Mouse (Mus musculus) heart, embryonic 14.5 days (tissue): ENCODE results near the gene Cilp2. TPM values are rescaled to one million over a fixed set of nuclear protein-coding genes. Genes with fewer than 3 reads are reported as not detected.
A peak's percentile ranks its signal among the peaks of the same experiment; 100 is the strongest.

Source experiments
- ATAC-seq: fragments of 200-750 bp; cut with Nextera tagmentation; 2 replicates; pipeline ENCODE4 v1.8.0; 2017; ENCODE audit warnings: low read depth, moderate TSS enrichment; ENCODE audit not compliant: insufficient number of reproducible peaks, insufficient read depth, low FRiP score
- H3K27ac ChIP-seq, 2 experiments: fragments of 200-500 bp in 1 of 2; fragments of 300-500 bp in 1 of 2; sonication (generic) in 1 of 2; replicated peaks in 1 of 2; 2 replicates each; pipeline ENCODE4 v1.5.1; 2012 to 2014; ENCODE audit warnings: low read depth in 2 of 2, low read length in 2 of 2, control low read depth in 1 of 2, mild to moderate bottlenecking in 1 of 2, mixed read lengths in 1 of 2; ENCODE audit not compliant: control insufficient read depth in 1 of 2, insufficient read depth in 1 of 2
- H3K27me3 ChIP-seq: fragments of 300-500 bp; sonication (generic); 2 replicates; pipeline ENCODE4 v1.6.1; 2014; ENCODE audit warnings: mild to moderate bottlenecking, low read length, control low read depth; ENCODE audit not compliant: control insufficient read depth, insufficient read depth
- H3K36me3 ChIP-seq: fragments of 300-500 bp; sonication (generic); 2 replicates; pipeline ENCODE4 v1.6.1; 2014; ENCODE audit warnings: mild to moderate bottlenecking, control low read depth, low read length, mixed read lengths; ENCODE audit not compliant: control insufficient read depth, insufficient read depth
- H3K4me1 ChIP-seq, 2 experiments: fragments of 200-500 bp in 1 of 2; fragments of 300-500 bp in 1 of 2; sonication (generic) in 1 of 2; 2 replicates each; pipeline ENCODE4 v1.6.1; 2012 to 2014; ENCODE audit warnings: low read length in 2 of 2, control low read depth in 1 of 2, mixed read lengths in 1 of 2; ENCODE audit not compliant: control insufficient read depth in 2 of 2, insufficient read depth in 2 of 2
- H3K4me2 ChIP-seq: fragments of 300-500 bp; sonication (generic); 2 replicates; pipeline ENCODE4 v1.6.1; 2014; ENCODE audit warnings: mild to moderate bottlenecking, low read length
- H3K4me3 ChIP-seq, 2 experiments: fragments of 200-500 bp in 1 of 2; fragments of 300-500 bp in 1 of 2; sonication (generic) in 1 of 2; 2 replicates each; pipeline ENCODE4 v1.5.1; 2012 to 2014; ENCODE audit warnings: low read length in 2 of 2, mild to moderate bottlenecking in 2 of 2, control low read depth in 1 of 2, low read depth in 1 of 2, moderate library complexity in 1 of 2; ENCODE audit not compliant: control insufficient read depth in 1 of 2, insufficient read depth in 1 of 2
- H3K9ac ChIP-seq: fragments of 300-500 bp; sonication (generic); 2 replicates; pipeline ENCODE4 v1.6.1; 2014; ENCODE audit warnings: mild to moderate bottlenecking, low read length
- H3K9me3 ChIP-seq: fragments of 300-500 bp; sonication (generic); 2 replicates; pipeline ENCODE4 v1.6.1; 2016; ENCODE audit warnings: low read length, control low read depth; ENCODE audit not compliant: control insufficient read depth
- WGBS: fragments of 180-500 bp; shearing (Covaris S2); extraction: QIAGEN DNeasy Blood & Tissue Kit; methylation state at CpG from one replicate; pipeline ENCODE4 v1.1.7; 2014; 5-methylcytosine and 5-hydroxymethylcytosine counted together
- polyA plus RNA-seq: library from polyadenylated mRNA; unstranded; fragments of >200 nt; fragmentation: Nextera tagmentation; extraction: Ambion mirVana; gene quantifications from 2 replicates; pipeline ENCODE4 v1.2.1, GENCODE M21; 2014

The Cilp2 gene
- 0.30 and 0.42 TPM in 2 replicates for polyA plus RNA-seq

- Histone ChIP-seq H3K4me2 (peak within 1 kb of the TSS; percentile 67), H3K4me1 (peaks cover 16 to 34% of the 10 kb centered on the region in 2 experiments; a peak in 3 of 4 replicates), H3K27ac (0 out of 4 replicates have a peak within 1 kb of the TSS, but pooled peaks of 1 of the 2 experiments have one; percentile 3), H3K9me3 (no peaks in the 10 kb centered on the region), H3K27me3 (peaks cover 80% of the 10 kb centered on the region), H3K9ac (peak within 1 kb of the TSS; percentile 31; the same call in 1 of the 2 replicates), H3K4me3 (peak within 1 kb of the TSS; percentile 27 to 37), H3K36me3 (peaks cover 12% of the 10 kb centered on the region)
- WGBS = 2% methylated on average over 59 of the region's 60 CpGs
- no peak for ATAC-seq
These were observed at the start of gene Cilp2 for GRCm38 (mm10) chr8:69887289-69888243. Gene Cilp2, minus strand, starts transcription at chr8:69887687.

- H3K9me3 ChIP-seq = no peaks in the 10 kb centered on the region
- ATAC-seq = peak; percentile 90
- WGBS = 36% methylated on average over 7 of the region's 7 CpGs
- peaks cover 45 to 60% of the 10 kb centered on the region in 2 experiments for H3K4me1 ChIP-seq
- H3K9ac ChIP-seq = peak overlapping the region; percentile 50
- H3K27ac ChIP-seq = peak overlapping the region; percentile 91 to 93
- no peaks in the 10 kb centered on the region for H3K27me3 ChIP-seq
- peak overlapping the region; percentile 32; the same call in 1 of the 2 replicates for H3K4me2 ChIP-seq
- H3K4me3 ChIP-seq = no peak overlapping the region
- peaks cover 26% of the 10 kb centered on the region for H3K36me3 ChIP-seq
These were observed 48.7 kb upstream of the Cilp2 start for GRCm38 (mm10) chr8:69936050-69936794.

GRCm38 (mm10) chr8:69935431-69935830, 47.9 kb upstream of the Cilp2 start:
- peaks cover 44 to 57% of the 10 kb centered on the region in 2 experiments for H3K4me1 ChIP-seq
- peak overlapping the region; percentile 91 to 93 for H3K27ac ChIP-seq
- H3K9ac ChIP-seq = no peak overlapping the region
- no peak for ATAC-seq
- no peaks in the 10 kb centered on the region for H3K9me3 ChIP-seq
- WGBS = 89% methylated on average over 3 of the region's 3 CpGs
- no peak overlapping the region for H3K4me3 ChIP-seq
- no peak overlapping the region for H3K4me2 ChIP-seq
- no peaks in the 10 kb centered on the region for H3K27me3 ChIP-seq
- peaks cover 27% of the 10 kb centered on the region for H3K36me3 ChIP-seq

GRCm38 (mm10) chr8:69934582-69934981, 47.1 kb upstream of the Cilp2 start:
- ATAC-seq = no peak
- H3K9ac ChIP-seq = no peak overlapping the region

GRCm38 (mm10) chr8:69933811-69934210, 46.3 kb upstream of the Cilp2 start:
- Histone ChIP-seq H3K27me3 (no peaks in the 10 kb centered on the region), H3K9me3 (no peaks in the 10 kb centered on the region), H3K4me3 (no peak overlapping the region), H3K4me2 (no peak overlapping the region), H3K9ac (no peak overlapping the region), H3K4me1 (peaks cover 30 to 42% of the 10 kb centered on the region in 2 experiments), H3K27ac (no peak overlapping the region), H3K36me3 (peaks cover 25% of the 10 kb centered on the region)
- no peak for ATAC-seq
- 60% methylated on average over 2 of the region's 2 CpGs for WGBS

More at GRCm38 (mm10) chr8:69934582-69934981, 47.1 kb upstream of the Cilp2 start:
- Histone ChIP-seq H3K4me3 (no peak overlapping the region), H3K27me3 (no peaks in the 10 kb centered on the region), H3K36me3 (peaks cover 25% of the 10 kb centered on the region), H3K9me3 (no peaks in the 10 kb centered on the region), H3K4me1 (peaks cover 36 to 48% of the 10 kb centered on the region in 2 experiments), H3K27ac (peak overlapping the region in 1 of 2 experiments; percentile 93; a peak in 1 of 4 replicates), H3K4me2 (no peak overlapping the region)
- 59% methylated on average over 5 of the region's 5 CpGs for WGBS

- peaks cover 6 to 9% of the 10 kb centered on the region in 2 experiments for H3K4me1 ChIP-seq
- no peaks in the 10 kb centered on the region for H3K27me3 ChIP-seq
- peaks cover 23% of the 10 kb centered on the region for H3K36me3 ChIP-seq
- no peak overlapping the region for H3K9ac ChIP-seq
- no peak overlapping the region for H3K4me2 ChIP-seq
- H3K9me3 ChIP-seq = no peaks in the 10 kb centered on the region
- no peak for ATAC-seq
- no peak overlapping the region for H3K27ac ChIP-seq
- no peak overlapping the region for H3K4me3 ChIP-seq
These were observed 39.4 kb upstream of the Cilp2 start for GRCm38 (mm10) chr8:69926901-69927300.

GRCm38 (mm10) chr8:69923986-69924385, 36.5 kb upstream of the Cilp2 start:
- 23% methylated on average over 1 of the region's 1 CpGs for WGBS
- Histone ChIP-seq H3K4me1 (peaks cover 19 to 32% of the 10 kb centered on the region in 2 experiments), H3K4me3 (no peak overlapping the region), H3K9ac (no peak overlapping the region), H3K27me3 (no peaks in the 10 kb centered on the region), H3K27ac (no peak overlapping the region), H3K36me3 (peaks cover 21% of the 10 kb centered on the region), H3K9me3 (no peaks in the 10 kb centered on the region), H3K4me2 (no peak overlapping the region)
- no peak for ATAC-seq
